Mouse (Mus musculus) heart, postnatal 0 days (tissue): ENCODE measurements around the gene Epn2.

Experiments
- CTCF ChIP-seq: IDR thresholded peaks from 2 replicates; pipeline ENCODE4 v1.5.1; 2016; ENCODE audit warnings: antibody characterized with exemption, control low read depth, low read depth
- EP300 ChIP-seq: IDR thresholded peaks from 2 replicates; pipeline ENCODE4 v1.6.1; 2016; ENCODE audit warnings: antibody characterized with exemption, low read depth

DNA sequence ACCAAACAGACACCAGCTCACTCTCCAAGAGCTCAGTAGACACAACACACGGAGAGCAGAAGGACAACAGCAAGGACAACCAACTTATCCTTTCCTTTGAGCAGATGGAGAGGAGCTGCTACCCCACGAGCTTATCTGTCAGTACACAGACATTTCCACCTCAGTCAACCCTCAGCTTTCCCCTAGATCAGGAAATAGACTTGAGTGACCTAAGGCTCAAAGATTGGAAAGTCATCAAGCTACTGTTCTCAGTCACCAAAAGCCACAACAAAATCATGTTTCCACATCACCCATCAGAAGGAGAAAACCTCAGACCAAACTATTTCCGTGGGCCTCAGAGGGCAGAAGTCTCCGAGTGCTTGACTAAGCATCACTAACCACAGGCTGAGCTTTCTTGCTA, 15.5 kb downstream of the Epn2 start:
- TF ChIP-seq EP300 (no peak), CTCF (no peak)
